Mouse (Mus musculus) thymus, postnatal 10 days (tissue): Measurements from ENCODE around the gene 9430097D07Rik.

Source experiments
- DNase-seq, 2 experiments: peaks; one replicate each; pipeline ENCODE4 v3.0.0; 2021; ENCODE audit warnings: low spot score in 2 of 2

Gene 9430097D07Rik

GRCm38 (mm10) chr2:32566536-32567063 lies 8.9 kb downstream of the 9430097D07Rik start:
- peak; percentile 51 to 71 for DNase-seq

GRCm38 (mm10) chr2:32559570-32559969 lies 15.9 kb downstream of the 9430097D07Rik start:
- no peak for DNase-seq

- DNase-seq: peak; percentile 26 to 39
These were observed 19.5 kb downstream of the 9430097D07Rik start for GRCm38 (mm10) chr2:32556019-32556418.

GRCm38 (mm10) chr2:32555484-32555883 lies 20.0 kb downstream of the 9430097D07Rik start:
- no peak for DNase-seq

- DNase-seq: no peak
These were observed 21.8 kb downstream of the 9430097D07Rik start for GRCm38 (mm10) chr2:32553592-32554148.

- DNase-seq: no peak
These were observed 24.2 kb downstream of the 9430097D07Rik start for GRCm38 (mm10) chr2:32551236-32551635.

- DNase-seq: no peak
These were observed 25.7 kb downstream of the 9430097D07Rik start for GRCm38 (mm10) chr2:32549764-32550163.

GRCm38 (mm10) chr2:32549171-32549570 lies 26.3 kb downstream of the 9430097D07Rik start:
- no peak for DNase-seq

GRCm38 (mm10) chr2:32547964-32548739 lies 27.3 kb downstream of the 9430097D07Rik start:
- no peak for DNase-seq

- DNase-seq: no peak
These were observed 28.1 kb downstream of the 9430097D07Rik start for GRCm38 (mm10) chr2:32547380-32547779.

- DNase-seq: no peak
These were observed 28.5 kb downstream of the 9430097D07Rik start for GRCm38 (mm10) chr2:32546951-32547350.

- DNase-seq: no peak
These were observed 32.4 kb downstream of the 9430097D07Rik start for GRCm38 (mm10) chr2:32543031-32543449.

GRCm38 (mm10) chr2:32541986-32542573 lies 33.4 kb downstream of the 9430097D07Rik start:
- DNase-seq: peak; percentile 79 to 84

- DNase-seq: no peak
These were observed 34.1 kb downstream of the 9430097D07Rik start for GRCm38 (mm10) chr2:32541333-32541908.

GRCm38 (mm10) chr2:32539452-32539981 lies 36.0 kb downstream of the 9430097D07Rik start:
- DNase-seq: no peak

GRCm38 (mm10) chr2:32538461-32538860 lies 37.0 kb downstream of the 9430097D07Rik start:
- no peak for DNase-seq

GRCm38 (mm10) chr2:32537941-32538340 lies 37.5 kb downstream of the 9430097D07Rik start:
- no peak for DNase-seq

- DNase-seq: no peak
These were observed 38.1 kb downstream of the 9430097D07Rik start for GRCm38 (mm10) chr2:32537360-32537905.

- no peak for DNase-seq
These were observed 38.7 kb downstream of the 9430097D07Rik start for GRCm38 (mm10) chr2:32536634-32537359.

GRCm38 (mm10) chr2:32536086-32536633 lies 39.3 kb downstream of the 9430097D07Rik start:
- DNase-seq: no peak
